Mouse (Mus musculus): Measurements from ENCODE around the gene Eipr1.
A peak's percentile ranks its signal among the peaks of the same experiment; 100 is the strongest.
"Not testable (repeated sequence)": the region's sequence is repeated elsewhere in the genome, so short reads cannot be mapped to it uniquely, and the experiment has no call there.

The Eipr1 gene

GRCm38 (mm10) chr12:28751508-28752263, at the start of gene Eipr1:
Gene Eipr1, plus strand, starts transcription at chr12:28751803.
- DNase-seq (ENCODE audit: low spot score): peak; percentile 88

GRCm38 (mm10) chr12:28704381-28704780, 47.2 kb upstream of the Eipr1 start:
- no peak for DNase-seq (ENCODE audit: low spot score)

- no peak for DNase-seq (ENCODE audit: low spot score)
Observed at GRCm38 (mm10) chr12:28705204-28705603, 46.4 kb upstream of the Eipr1 start.

GRCm38 (mm10) chr12:28708154-28708553, 43.4 kb upstream of the Eipr1 start:
- DNase-seq (ENCODE audit: low spot score): no peak

GRCm38 (mm10) chr12:28710566-28711185, 40.9 kb upstream of the Eipr1 start:
- peak; percentile 81 for DNase-seq (ENCODE audit: low spot score)

GRCm38 (mm10) chr12:28714822-28715632, 36.6 kb upstream of the Eipr1 start:
- DNase-seq (ENCODE audit: low spot score): no peak

- no peak for DNase-seq (ENCODE audit: low spot score)
Observed at GRCm38 (mm10) chr12:28717066-28717465, 34.5 kb upstream of the Eipr1 start.

- DNase-seq (ENCODE audit: low spot score): no peak
Observed at GRCm38 (mm10) chr12:28718106-28718505, 33.5 kb upstream of the Eipr1 start.

- DNase-seq (ENCODE audit: low spot score): no peak
Observed at GRCm38 (mm10) chr12:28724366-28724765, 27.2 kb upstream of the Eipr1 start.

- no peak for DNase-seq (ENCODE audit: low spot score)
Observed at GRCm38 (mm10) chr12:28726204-28726603, 25.4 kb upstream of the Eipr1 start.

- no peak for DNase-seq (ENCODE audit: low spot score)
Observed at GRCm38 (mm10) chr12:28727061-28727460, 24.5 kb upstream of the Eipr1 start.

- no peak for DNase-seq (ENCODE audit: low spot score)
Observed at GRCm38 (mm10) chr12:28732631-28733030, 19.0 kb upstream of the Eipr1 start.

GRCm38 (mm10) chr12:28733520-28734245, 17.9 kb upstream of the Eipr1 start:
- DNase-seq (ENCODE audit: low spot score): not testable (repeated sequence)

GRCm38 (mm10) chr12:28734271-28734670, 17.3 kb upstream of the Eipr1 start:
- no peak for DNase-seq (ENCODE audit: low spot score)

GRCm38 (mm10) chr12:28735293-28735692, 16.3 kb upstream of the Eipr1 start:
- DNase-seq (ENCODE audit: low spot score): no peak

GRCm38 (mm10) chr12:28743328-28743727, 8.3 kb upstream of the Eipr1 start:
- DNase-seq (ENCODE audit: low spot score): no peak

GRCm38 (mm10) chr12:28750021-28750633, 1.5 kb upstream of the Eipr1 start, which contains the start of gene Trappc12:
Gene Trappc12, minus strand, starts transcription at chr12:28750472.
- peak; percentile 78 for DNase-seq (ENCODE audit: low spot score)

GRCm38 (mm10) chr12:28750876-28751275, 727 bp upstream of the Eipr1 start:
- no peak for DNase-seq (ENCODE audit: low spot score)

- no peak for DNase-seq (ENCODE audit: low spot score)
Observed at GRCm38 (mm10) chr12:28756019-28756418, 4.4 kb downstream of the Eipr1 start.

GRCm38 (mm10) chr12:28769953-28770352, 18.4 kb downstream of the Eipr1 start:
- no peak for DNase-seq (ENCODE audit: low spot score)

- no peak for DNase-seq (ENCODE audit: low spot score)
Observed at GRCm38 (mm10) chr12:28773815-28774214, 22.2 kb downstream of the Eipr1 start.

GRCm38 (mm10) chr12:28775120-28775519, 23.5 kb downstream of the Eipr1 start:
- DNase-seq (ENCODE audit: low spot score): no peak

Measured in left cerebral cortex, adult 11 months (tissue).